Mouse (Mus musculus) ES-Bruce4 (cell line): Measurements from ENCODE around the gene Slmap.

ENCODE experiments used
- CTCF ChIP-seq: IDR thresholded peaks from one replicate; pipeline ENCODE4 v1.8.1; 2011; ENCODE audit warnings: low read depth, low read length
- EP300 ChIP-seq: IDR thresholded peaks from 2 replicates; pipeline ENCODE4 v1.6.1; 2011; ENCODE audit warnings: low read depth, low read length; ENCODE audit not compliant: insufficient read depth
- POLR2A ChIP-seq: IDR thresholded peaks from one replicate; pipeline ENCODE4 v1.8.1; 2011; ENCODE audit warnings: low read length; ENCODE audit not compliant: insufficient read depth

DNA sequence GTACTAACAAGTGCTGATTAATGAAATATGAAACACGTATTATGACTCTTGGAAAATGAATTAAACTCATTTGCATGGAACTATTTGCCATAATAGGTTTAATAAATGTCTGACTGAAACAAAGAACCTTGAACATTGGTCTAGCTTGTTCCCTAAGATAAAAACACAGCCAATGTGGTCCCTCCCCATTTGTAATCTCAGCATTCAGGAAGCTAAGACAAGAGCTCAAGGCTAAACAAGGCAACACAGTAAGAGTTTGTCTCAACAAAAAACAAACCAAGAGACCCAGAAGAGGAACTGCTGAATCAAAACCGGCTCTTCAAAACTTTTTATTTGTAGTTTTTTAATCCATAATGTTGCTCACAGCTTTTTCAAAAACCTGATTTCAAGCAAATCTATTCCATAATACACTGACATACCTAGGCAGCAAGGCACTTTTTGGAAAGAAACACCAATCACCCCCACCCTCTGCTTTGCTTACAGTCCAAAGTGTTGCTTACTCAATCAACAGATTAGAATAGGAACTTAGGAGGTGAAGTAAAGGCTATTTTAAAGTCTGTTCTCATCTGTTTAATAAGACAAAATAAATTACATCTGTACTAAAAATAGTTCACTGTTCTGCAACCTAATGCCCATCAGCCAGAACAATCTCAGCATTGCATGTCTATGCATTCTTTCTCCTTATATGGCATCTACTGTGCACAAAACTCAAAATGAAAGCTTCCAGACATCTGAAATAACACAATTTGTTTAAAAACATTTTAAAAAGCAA, 93.5 kb downstream of the Slmap start:
- TF ChIP-seq CTCF (no peak), POLR2A (no peak), EP300 (no peak)
